Mouse (Mus musculus): ENCODE measurements around the gene Pla2g12b. TPM values are rescaled to one million over a fixed set of nuclear protein-coding genes. Genes with fewer than 3 reads are reported as not detected.

The Pla2g12b gene
- polyA plus RNA-seq, 1 experiment from 2014 or later = 108 TPM

DNA sequence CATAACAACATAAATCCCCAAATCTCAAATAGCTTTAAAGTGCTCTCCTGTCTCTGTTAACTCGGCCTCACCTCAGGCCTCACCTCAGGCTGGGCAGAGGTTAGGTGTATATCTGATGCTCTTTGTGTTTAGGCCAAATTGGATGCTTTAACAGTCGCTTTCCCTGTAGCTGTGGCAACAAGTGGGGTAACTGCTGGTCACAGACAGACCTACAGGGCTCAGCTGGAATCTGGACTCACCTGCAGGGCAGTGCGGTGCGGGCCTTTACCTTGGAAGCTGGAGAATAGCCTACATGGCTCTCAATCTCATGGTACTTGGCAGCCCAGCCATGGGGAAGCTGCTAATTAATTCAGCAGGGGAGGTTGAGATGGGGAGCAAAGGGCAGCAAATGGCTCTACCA is 63.2 kb downstream of the Pla2g12b start:
- 91% methylated on average over 4 of the region's 4 CpGs for WGBS
- Histone ChIP-seq H3K27me3 (replicated peaks; ENCODE audit: control insufficient read depth, insufficient read depth, low read length) (no peaks in the 10 kb centered on the region), H3K4me2 (replicated peaks; ENCODE audit: low read depth) (no peak overlapping the region), H3K27ac (ENCODE audit: low read depth, low read length) (no peak overlapping the region), H3K4me3 (ENCODE audit: low read depth, low read length) (no peak overlapping the region), H3K9ac (ENCODE audit: low read depth, low read length) (no peak overlapping the region), H3K9me3 (ENCODE audit: control insufficient read depth) (no peaks in the 10 kb centered on the region), H3K36me3 (ENCODE audit: control insufficient read depth, insufficient read depth) (peaks cover 12% of the 10 kb centered on the region), H3K4me1 (replicated peaks; ENCODE audit: control insufficient read depth, insufficient read depth, low read length) (no peaks in the 10 kb centered on the region)
- no peak for TF ChIP-seq CTCF (IDR thresholded peaks at IDR 0.05; ENCODE audit: low read depth)
- ATAC-seq = no peak

DNA sequence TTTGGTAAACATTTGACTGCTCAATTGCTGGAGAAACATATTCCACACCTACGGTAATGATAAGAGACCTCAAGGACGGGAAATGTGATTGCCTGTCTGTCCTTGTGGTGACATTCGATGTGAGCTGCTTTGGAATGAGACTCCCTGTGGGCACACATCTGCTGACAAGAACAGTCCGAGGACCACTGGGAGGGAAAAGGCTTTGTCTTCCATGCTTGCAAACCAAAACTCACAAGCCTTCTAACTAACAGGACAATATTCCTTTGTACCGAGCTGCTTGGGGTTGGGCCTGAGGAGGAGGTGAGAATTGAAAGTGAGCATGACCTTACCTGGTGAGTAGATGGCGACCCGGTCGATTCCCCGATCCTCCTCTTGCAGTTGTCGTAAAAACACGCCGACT is 63.8 kb downstream of the Pla2g12b start:
- no peak for ATAC-seq
- no peak overlapping the region for H3K4me3 ChIP-seq (ENCODE audit: low read depth, low read length)
- H3K9ac ChIP-seq (ENCODE audit: low read depth, low read length) = no peak overlapping the region
- no peak overlapping the region for H3K4me2 ChIP-seq (replicated peaks; ENCODE audit: low read depth)
- TF ChIP-seq CTCF (IDR thresholded peaks at IDR 0.05; ENCODE audit: low read depth) = no peak
- H3K4me1 ChIP-seq (replicated peaks; ENCODE audit: control insufficient read depth, insufficient read depth, low read length) = no peaks in the 10 kb centered on the region
- H3K27me3 ChIP-seq (replicated peaks; ENCODE audit: control insufficient read depth, insufficient read depth, low read length) = no peaks in the 10 kb centered on the region
- peaks cover 11% of the 10 kb centered on the region for H3K36me3 ChIP-seq (ENCODE audit: control insufficient read depth, insufficient read depth)
- no peak overlapping the region for H3K27ac ChIP-seq (ENCODE audit: low read depth, low read length)
- no peaks in the 10 kb centered on the region for H3K9me3 ChIP-seq (ENCODE audit: control insufficient read depth)
- WGBS = 82% methylated on average over 12 of the region's 12 CpGs

DNA sequence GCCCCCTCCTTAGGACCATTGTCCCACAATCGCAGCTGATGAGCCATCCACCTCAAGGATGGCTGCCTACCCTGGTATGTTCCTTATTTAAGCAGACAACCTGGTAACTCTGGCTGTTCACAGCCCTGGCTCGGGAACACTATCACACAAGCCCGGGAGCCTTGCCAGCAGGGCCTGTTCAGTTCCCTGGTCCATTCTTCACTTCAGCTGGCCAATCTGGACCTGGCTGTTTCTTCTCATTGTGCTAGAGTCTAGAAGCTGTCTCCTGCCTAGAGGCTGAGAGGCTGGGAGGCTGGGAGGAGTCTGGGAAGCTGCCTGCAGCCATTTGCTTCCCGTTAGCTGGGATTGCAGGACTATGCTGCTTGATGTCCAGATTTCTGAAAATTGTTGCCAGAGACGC is 67.0 kb downstream of the Pla2g12b start:
- Histone ChIP-seq H3K4me1 (replicated peaks; ENCODE audit: control insufficient read depth, insufficient read depth, low read length) (no peaks in the 10 kb centered on the region), H3K9me3 (ENCODE audit: control insufficient read depth) (no peaks in the 10 kb centered on the region), H3K27me3 (replicated peaks; ENCODE audit: control insufficient read depth, insufficient read depth, low read length) (no peaks in the 10 kb centered on the region), H3K36me3 (ENCODE audit: control insufficient read depth, insufficient read depth) (peaks cover 5% of the 10 kb centered on the region), H3K27ac (ENCODE audit: low read depth, low read length) (no peak overlapping the region), H3K9ac (ENCODE audit: low read depth, low read length) (no peak overlapping the region), H3K4me2 (replicated peaks; ENCODE audit: low read depth) (no peak overlapping the region), H3K4me3 (ENCODE audit: low read depth, low read length) (no peak overlapping the region)
- TF ChIP-seq CTCF (IDR thresholded peaks at IDR 0.05; ENCODE audit: low read depth) = no peak
- no peak for ATAC-seq
- WGBS = 71% methylated on average over 5 of the region's 5 CpGs

Other genes starting within 250 kb of the Pla2g12b start
- 18.8 and 21.5 TPM in 2 replicates for gene Sept10, start 181.8 kb upstream of the Pla2g12b start, polyA plus RNA-seq (2015; fragmentation: Nextera tagmentation; extraction: Ambion mirVana)
- 3.7 and 4.2 TPM in 2 replicates for gene Sowahc, start 181.7 kb upstream of the Pla2g12b start, polyA plus RNA-seq (2015; fragmentation: Nextera tagmentation; extraction: Ambion mirVana)
- gene P4ha1, start 80.4 kb upstream of the Pla2g12b start, polyA plus RNA-seq (2015; fragmentation: Nextera tagmentation; extraction: Ambion mirVana) = 8.7 TPM in 2 replicates
- 3.4 and 10.3 TPM in 2 replicates for gene Gm10273, start 8.0 kb upstream of the Pla2g12b start, polyA plus RNA-seq (2015; fragmentation: Nextera tagmentation; extraction: Ambion mirVana)
- gene Oit3, start 38.1 kb downstream of the Pla2g12b start, polyA plus RNA-seq (2015; fragmentation: Nextera tagmentation; extraction: Ambion mirVana) = 0.31 and 0.54 TPM in 2 replicates
- not detected in 2 replicates for gene Gm10322, start 212.4 kb downstream of the Pla2g12b start, polyA plus RNA-seq (2015; fragmentation: Nextera tagmentation; extraction: Ambion mirVana)
- 63.3 and 65.2 TPM in 2 replicates for gene Mcu, start 213.0 kb downstream of the Pla2g12b start, polyA plus RNA-seq (2015; fragmentation: Nextera tagmentation; extraction: Ambion mirVana)